Mouse (Mus musculus): ENCODE measurements at regions not wholly inside any gene's neighbourhood (a gene's known extent, or its start where the extent isn't known, plus 50 kb on each side); places are given as distances from the start of the nearest gene placed in this dataset.

DNA sequence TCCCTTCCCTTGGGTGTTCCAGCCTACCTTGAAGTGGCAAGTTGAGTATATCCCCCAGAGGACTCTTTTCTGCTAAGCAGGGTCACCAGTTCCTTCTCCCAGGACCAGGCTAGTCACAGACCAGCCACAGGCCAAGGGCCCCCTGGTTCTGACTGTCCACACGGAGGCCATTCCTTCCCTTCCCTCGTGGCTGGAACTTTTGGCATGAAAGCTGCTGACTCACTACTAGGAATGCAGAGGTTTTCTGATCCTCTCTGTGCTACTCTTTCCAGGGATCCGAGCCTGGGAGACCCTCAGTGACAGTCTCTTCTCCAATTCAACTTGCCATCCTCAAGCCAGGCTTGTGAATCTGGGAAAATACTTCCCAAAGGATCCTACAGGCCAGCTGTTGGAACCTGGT is 59.1 kb upstream of the Ptprt start:
- no peak for DNase-seq

DNA sequence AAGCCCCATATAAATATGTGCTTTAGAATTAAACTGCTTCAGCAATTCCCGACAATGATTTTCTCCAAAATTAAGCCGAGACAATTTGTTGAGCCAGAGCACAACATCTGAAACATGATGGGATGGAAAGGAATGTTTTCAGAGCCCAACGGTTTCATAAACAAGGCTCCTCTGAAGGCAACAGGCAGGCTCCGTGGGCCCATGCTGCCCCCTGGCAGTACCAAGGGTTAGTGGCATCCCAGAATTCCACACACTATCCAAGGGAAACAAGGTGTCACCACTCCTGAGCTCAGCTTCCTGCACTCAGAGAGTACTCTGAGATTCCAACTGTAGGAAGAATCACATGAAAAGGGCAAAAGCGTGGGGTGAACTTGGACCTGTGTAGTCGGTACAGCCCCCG is 57.5 kb upstream of the Ptprt start:
- peak in 1 of 2 experiments; percentile 17 for DNase-seq

DNA sequence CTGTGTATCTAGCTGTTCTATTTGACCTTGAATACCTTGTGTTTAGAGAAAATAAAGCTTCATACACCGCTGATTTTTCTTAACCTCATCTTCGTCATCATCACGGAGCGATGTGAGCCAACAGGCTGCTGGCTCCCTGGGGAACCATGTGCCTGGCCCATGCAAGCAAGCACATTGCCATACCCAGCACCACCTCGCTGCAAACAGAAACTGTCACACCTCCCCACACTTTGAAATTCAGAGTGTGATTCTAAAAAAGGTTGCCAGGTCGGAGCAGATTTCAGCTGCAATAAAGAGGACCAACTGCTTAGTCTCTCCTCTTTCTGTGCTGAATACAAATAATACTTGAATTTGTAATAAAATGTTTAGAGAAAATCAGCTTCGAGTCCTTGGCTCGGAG is 54.0 kb upstream of the Ptprt start:
- DNase-seq = no peak

DNA sequence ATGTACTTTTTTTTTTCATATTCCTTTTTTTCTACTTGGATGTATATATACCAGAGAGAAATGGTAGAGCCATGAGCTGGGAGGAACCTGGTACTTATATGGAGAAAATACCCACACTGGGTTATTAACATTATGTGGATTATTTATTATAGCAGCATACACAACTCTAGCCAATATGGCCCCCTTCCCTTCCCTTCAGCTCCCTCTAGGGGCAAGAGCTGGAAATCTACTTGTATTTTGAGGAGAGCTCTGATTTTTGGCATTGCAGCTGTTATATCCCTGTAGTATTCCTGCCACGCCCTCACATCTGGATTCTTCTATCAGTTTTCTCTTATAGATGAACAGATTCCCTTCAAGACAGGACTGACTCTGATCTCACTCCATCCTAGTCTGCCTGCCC is 52.0 kb upstream of the Ptprt start:
- peak in 1 of 2 experiments; percentile 27 for DNase-seq

DNA sequence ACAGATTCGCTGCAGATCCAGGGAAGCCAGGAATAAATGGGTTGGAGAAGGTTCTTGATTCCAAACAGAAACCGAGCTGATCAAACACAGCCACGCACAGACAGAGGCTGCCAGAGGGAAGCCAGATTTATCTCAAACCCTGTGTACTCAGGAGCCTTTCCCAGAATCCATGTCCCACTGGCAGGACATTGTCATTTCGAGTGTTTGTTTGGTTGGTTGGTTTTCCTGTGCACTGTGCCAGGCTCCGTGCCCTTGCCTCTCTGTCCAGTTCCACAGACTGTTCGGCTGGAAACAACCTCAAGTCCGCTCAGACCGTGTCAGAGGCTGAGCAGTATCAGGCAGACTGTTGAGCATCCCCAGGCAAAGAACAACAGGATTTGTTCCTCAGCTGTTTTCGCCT is 51.4 kb upstream of the Ptprt start:
- no peak for DNase-seq

All from kidney, postnatal 36 days (tissue).